Mouse (Mus musculus): ENCODE data around the gene Mycbp.

- no peak for TF ChIP-seq CTCF (IDR thresholded peaks at IDR 0.05; ENCODE audit: borderline replicate concordance, insufficient read depth, low read depth, low read length)
- no peak for TF ChIP-seq POLR2A (IDR thresholded peaks at IDR 0.05; ENCODE audit: borderline replicate concordance, insufficient read depth, low read length)
Measured at GRCm38 (mm10) chr4:123936059-123936458, 31.4 kb downstream of the Mycbp start.

Data from cerebellum, adult 2 months (tissue).